Mouse (Mus musculus) heart, embryonic 10.5 days (tissue): ENCODE measurements around the gene Minos1. TPM values are rescaled to one million over a fixed set of nuclear protein-coding genes. Genes with fewer than 3 reads are reported as not detected.
A peak's percentile ranks its signal among the peaks of the same experiment; 100 is the strongest.

Experiments used
- DNase-seq: peaks from one replicate; pipeline ENCODE4 v3.0.0-alpha.2; 2017; ENCODE audit warnings: low spot score
- H3K27ac ChIP-seq: fragments of 300-500 bp; sonication (generic); 2 replicates; pipeline ENCODE4 v1.5.1; 2016; ENCODE audit warnings: mild to moderate bottlenecking
- H3K27me3 ChIP-seq: fragments of 300-500 bp; sonication (generic); 2 replicates; pipeline ENCODE4 v1.6.1; 2016; ENCODE audit warnings: mild to moderate bottlenecking; ENCODE audit not compliant: poor library complexity, insufficient read depth, severe bottlenecking
- H3K36me3 ChIP-seq: fragments of 300-500 bp; sonication (generic); 2 replicates; pipeline ENCODE4 v1.6.1; 2016; ENCODE audit warnings: mild to moderate bottlenecking, moderate library complexity
- H3K4me1 ChIP-seq: fragments of 300-500 bp; sonication (generic); 2 replicates; pipeline ENCODE4 v1.6.1; 2016; ENCODE audit warnings: mild to moderate bottlenecking
- H3K4me3 ChIP-seq: fragments of 300-500 bp; sonication (generic); 2 replicates; pipeline ENCODE4 v1.5.1; 2016; ENCODE audit warnings: mild to moderate bottlenecking, moderate library complexity
- H3K9me3 ChIP-seq: fragments of 300-500 bp; sonication (generic); 2 replicates; pipeline ENCODE4 v1.6.1; 2016; ENCODE audit warnings: mild to moderate bottlenecking, moderate library complexity
- WGBS: fragments of 180-500 bp; shearing (Covaris S2); methylation state at CpG from one replicate; pipeline ENCODE4 v1.1.7; 2016; 5-methylcytosine and 5-hydroxymethylcytosine counted together
- polyA plus RNA-seq: library from polyadenylated mRNA; unstranded; fragments of >200 nt; fragmentation: Nextera tagmentation; extraction: Ambion mirVana; gene quantifications from 2 replicates; pipeline ENCODE4 v1.2.1, GENCODE M21; 2016

Gene Minos1
- polyA plus RNA-seq: 532 and 637 TPM in 2 replicates

DNA sequence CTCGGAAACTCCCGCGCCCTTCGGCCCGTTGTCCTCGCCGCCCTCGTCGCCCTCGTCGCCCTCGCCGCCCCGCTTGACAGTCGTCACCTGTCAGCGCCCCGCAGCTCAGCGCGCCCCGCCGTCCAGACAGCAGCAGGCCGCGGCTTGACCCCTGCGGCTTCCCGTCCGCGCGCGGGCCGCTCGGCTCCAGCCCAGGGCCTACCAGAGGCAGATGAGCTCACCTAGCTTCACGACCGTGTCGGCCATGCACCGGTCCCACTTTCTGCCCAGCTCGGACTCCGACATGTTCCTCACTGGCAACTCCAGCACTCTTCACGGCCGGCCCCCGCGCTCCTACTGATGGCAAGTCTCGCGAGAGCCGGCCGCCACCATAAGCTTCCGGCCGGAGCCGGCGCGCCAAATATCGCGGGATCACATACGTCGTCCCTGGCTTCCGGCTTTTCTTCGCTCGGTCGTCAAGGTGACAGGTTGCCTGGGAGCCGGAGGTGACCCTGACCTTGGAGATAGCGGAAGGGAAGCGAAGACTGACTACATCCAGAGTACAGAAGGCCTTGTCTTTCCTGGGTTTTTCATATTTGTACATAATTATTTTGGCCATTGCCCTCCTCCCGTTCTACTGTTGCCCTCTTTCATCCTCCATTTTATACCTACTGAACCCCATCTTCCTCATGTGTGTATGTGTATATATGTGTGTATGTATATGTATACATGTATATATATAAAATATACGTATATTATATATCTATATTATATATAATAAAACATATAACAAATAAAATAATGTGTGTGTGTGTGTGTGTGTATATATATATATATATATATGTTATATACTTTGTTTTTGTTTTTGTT is at the start of gene Minos1:
Gene Minos1 (minus strand): TSS at position 413 of the 849 bp plus-strand sequence.
- no peaks in the 10 kb centered on the region for H3K9me3 ChIP-seq
- WGBS: under 1% methylated on average over 63 of the region's 63 CpGs

DNA sequence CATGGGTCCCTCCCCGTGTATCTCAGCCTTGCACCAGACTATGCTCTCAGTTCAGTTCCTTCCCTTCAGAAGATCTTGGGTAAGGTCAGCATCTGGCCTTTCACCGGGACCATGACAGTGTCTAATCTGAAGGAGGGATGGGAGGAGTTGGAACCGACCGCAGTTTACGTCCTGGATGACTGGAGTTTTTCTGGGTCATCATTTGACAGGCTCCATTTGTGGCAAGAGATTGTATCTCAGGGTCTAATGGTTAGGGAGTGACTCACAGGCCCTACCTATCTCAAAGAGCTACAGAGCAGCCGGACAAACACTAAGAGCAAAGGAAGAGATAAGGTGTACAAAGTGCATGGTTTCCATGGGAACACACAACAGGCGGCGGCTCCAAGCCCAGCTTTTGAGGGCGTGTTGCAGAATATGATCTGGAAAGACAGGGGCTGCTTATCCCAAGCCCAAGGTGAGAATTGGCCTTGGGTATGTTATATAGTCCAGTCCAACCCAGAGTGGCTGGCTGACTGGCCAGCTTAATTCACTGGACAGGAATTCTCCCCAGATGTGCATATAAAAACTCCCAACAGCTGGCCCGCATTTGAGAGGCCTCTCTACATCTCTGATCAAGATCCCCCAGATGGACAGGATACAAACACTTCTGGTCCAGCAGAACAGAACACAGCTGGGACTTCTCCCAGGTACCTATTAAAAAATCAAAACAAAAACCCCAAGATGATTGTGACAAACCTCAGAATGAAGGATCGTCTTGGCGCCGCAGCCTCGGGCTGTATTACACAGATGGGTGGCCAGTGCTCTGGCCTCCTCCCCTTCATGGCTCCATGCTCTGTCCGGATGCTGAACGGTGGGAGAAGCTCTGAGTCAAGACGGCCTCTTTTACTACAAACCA is 49.1 kb upstream of the Minos1 start:
- Histone ChIP-seq H3K9me3 (0 out of 2 replicates have a peak, but pooled peaks cover 3% of the 10 kb centered on the region), H3K27ac (0 out of 2 replicates have a peak overlapping the region, but pooled peaks have one; percentile 19), H3K27me3 (0 out of 2 replicates have a peak, but pooled peaks cover 2% of the 10 kb centered on the region), H3K4me3 (no peak overlapping the region), H3K4me1 (peaks cover 13% of the 10 kb centered on the region), H3K36me3 (no peaks in the 10 kb centered on the region)
- peak; percentile 79 for DNase-seq
- WGBS: 52% methylated on average over 17 of the region's 17 CpGs

More for the DNA sequence above, at the start of gene Minos1:
- Histone ChIP-seq H3K36me3 (peaks cover 8% of the 10 kb centered on the region), H3K27ac (peak within 1 kb of the TSS; percentile 95), H3K4me3 (peak within 1 kb of the TSS; percentile 90), H3K4me1 (peaks cover 20% of the 10 kb centered on the region), H3K27me3 (no peaks in the 10 kb centered on the region)
- peak; percentile 98 for DNase-seq

DNA sequence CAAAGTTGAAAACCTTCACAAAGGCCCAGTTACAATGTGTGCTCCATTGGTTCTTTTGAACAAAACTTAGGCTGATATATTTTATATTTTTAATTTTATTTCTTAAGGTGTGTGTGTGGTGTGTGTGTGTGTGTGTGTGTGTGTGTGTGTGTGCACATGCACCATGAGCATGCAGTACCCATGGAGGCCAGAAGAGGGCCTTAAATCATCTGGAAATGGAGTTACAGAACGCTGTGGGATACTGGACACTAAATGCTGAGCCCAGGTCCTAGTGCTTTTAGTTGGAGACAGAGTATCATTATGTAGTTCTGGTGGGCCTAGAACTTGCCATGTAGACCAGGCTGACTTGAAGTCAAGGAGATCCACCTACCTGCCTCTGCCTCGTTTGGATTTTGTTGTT is 48.3 kb upstream of the Minos1 start:
- Histone ChIP-seq H3K36me3 (no peaks in the 10 kb centered on the region), H3K4me3 (no peak overlapping the region), H3K27me3 (0 out of 2 replicates have a peak, but pooled peaks cover 5% of the 10 kb centered on the region), H3K27ac (0 out of 2 replicates have a peak overlapping the region, but pooled peaks have one; percentile 19), H3K9me3 (0 out of 2 replicates have a peak, but pooled peaks cover 3% of the 10 kb centered on the region), H3K4me1 (peaks cover 13% of the 10 kb centered on the region)
- no peak for DNase-seq
- WGBS: 77% methylated on average over 2 of the region's 2 CpGs

DNA sequence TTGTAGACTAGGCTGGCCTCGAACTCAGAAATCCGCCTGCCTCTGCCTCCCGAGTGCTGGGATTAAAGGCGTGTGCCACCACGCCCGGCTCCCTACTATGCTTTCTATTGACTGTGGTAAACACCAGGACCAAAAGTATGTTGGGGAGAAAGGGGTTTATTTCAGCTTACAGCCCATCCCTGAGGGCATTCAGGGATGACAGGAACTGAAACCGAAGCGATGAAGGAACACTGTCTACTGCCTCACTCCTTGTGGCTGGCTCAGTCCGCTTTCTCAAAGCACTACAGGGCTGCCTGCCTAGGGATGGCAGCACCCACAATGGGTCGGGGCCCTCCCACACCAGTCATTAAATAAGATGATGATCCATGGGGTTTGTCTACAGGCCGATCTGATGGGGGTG is 47.5 kb upstream of the Minos1 start:
- no peak for DNase-seq
- Histone ChIP-seq H3K27ac (no peak overlapping the region), H3K27me3 (0 out of 2 replicates have a peak, but pooled peaks cover 5% of the 10 kb centered on the region), H3K4me1 (peaks cover 13% of the 10 kb centered on the region), H3K36me3 (no peaks in the 10 kb centered on the region), H3K4me3 (no peak overlapping the region), H3K9me3 (0 out of 2 replicates have a peak, but pooled peaks cover 3% of the 10 kb centered on the region)
- WGBS: 93% methylated on average over 11 of the region's 11 CpGs

DNA sequence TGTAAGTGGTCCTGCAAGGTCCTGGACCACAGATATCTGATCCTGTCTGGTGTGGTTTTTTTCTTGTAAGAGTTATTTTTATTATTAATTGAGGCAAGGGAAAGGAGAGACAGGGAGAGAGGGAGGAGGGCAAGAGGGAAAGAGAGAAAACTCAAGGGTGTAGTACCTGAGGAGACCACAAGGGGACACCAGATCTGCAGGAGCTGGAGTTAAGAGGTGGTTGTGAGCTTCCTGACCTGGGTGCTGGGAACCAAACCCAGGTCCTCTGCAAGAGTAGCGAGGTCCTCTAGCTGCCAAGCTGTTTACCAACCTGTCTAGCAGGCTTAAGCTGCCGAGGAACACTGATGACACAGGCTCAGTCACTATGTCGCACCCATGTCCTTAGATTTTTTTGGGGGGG is 47.0 kb upstream of the Minos1 start:
- H3K27ac ChIP-seq: no peak overlapping the region
- no peak for DNase-seq
- H3K4me3 ChIP-seq: no peak overlapping the region
- peaks cover 13% of the 10 kb centered on the region for H3K4me1 ChIP-seq
- 90% methylated on average over 3 of the region's 3 CpGs for WGBS
- H3K27me3 ChIP-seq: 0 out of 2 replicates have a peak, but pooled peaks cover 5% of the 10 kb centered on the region
- no peaks in the 10 kb centered on the region for H3K36me3 ChIP-seq
- 0 out of 2 replicates have a peak, but pooled peaks cover 3% of the 10 kb centered on the region for H3K9me3 ChIP-seq

DNA sequence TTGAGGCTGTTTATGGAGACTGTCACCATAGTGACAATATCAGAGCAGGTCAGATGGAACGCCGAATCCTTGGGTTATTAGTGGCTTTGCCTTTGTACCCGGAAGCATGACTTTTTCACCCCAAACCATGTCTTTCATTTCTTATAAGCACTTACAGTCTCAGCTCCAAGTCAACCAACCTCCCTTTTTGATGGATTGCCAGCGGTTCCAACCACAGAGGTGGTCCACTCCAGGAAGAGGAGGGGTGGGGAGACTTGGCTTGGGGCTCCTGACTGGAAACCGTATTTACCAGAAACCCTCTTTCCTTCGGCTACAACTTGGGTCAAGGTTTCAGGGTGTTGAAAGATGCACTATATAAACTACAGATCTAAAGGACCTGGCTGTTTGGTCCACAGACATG is 45.1 kb upstream of the Minos1 start:
- Histone ChIP-seq H3K4me1 (peaks cover 13% of the 10 kb centered on the region), H3K36me3 (no peaks in the 10 kb centered on the region), H3K27me3 (0 out of 2 replicates have a peak, but pooled peaks cover 5% of the 10 kb centered on the region), H3K4me3 (no peak overlapping the region), H3K9me3 (0 out of 2 replicates have a peak, but pooled peaks cover 3% of the 10 kb centered on the region), H3K27ac (no peak overlapping the region)
- DNase-seq: no peak
- WGBS: 70% methylated on average over 6 of the region's 6 CpGs

DNA sequence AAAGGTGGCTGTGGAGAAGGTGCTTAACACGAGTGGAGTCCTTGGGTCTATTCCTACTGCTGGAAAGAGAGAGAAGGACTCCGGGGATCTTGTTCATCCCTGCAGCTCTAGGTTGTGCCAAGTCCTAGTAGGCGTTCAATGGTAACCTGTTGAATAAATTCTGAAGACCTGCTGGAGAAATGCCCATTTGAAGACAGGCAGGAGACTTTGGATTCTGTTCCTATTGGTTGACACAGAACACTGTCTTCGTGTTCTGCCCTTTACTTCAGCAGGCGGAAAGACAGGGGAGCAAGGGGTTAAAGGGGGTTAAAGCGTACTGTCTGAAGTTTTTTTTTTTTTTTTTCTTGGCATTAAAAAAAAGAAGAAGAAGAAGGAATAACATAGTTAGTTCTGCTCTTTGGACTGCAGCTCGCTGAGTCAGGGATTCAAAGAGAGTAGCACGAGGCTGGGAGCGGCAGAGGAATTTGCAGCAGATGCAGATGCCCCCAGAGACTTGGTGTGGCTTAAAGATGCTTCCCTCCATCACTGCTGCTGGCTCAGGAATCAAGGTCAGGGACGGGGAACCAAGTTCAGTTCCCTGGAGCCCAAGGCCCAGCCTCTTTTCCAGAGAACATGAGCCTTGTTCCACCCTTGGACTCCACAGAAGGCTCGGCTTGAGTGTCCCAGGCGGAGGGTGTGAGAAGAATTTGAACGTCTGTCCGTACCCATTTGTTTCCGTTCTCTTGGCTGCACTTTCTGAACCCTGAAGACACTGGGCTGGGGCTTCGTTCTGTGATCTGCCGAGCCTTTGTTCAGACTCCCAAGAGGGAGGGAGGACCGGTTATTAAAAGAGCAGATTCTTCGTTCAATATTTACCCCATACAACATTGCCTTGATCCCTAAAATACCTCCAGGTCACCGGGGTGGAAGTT is 44.4 kb upstream of the Minos1 start:
- no peak overlapping the region for H3K4me3 ChIP-seq
- no peak overlapping the region for H3K27ac ChIP-seq
- 64% methylated on average over 20 of the region's 20 CpGs for WGBS
- H3K9me3 ChIP-seq: 0 out of 2 replicates have a peak, but pooled peaks cover 3% of the 10 kb centered on the region
- H3K36me3 ChIP-seq: no peaks in the 10 kb centered on the region
- H3K27me3 ChIP-seq: 0 out of 2 replicates have a peak, but pooled peaks cover 5% of the 10 kb centered on the region
- H3K4me1 ChIP-seq: peaks cover 11% of the 10 kb centered on the region
- no peak for DNase-seq

DNA sequence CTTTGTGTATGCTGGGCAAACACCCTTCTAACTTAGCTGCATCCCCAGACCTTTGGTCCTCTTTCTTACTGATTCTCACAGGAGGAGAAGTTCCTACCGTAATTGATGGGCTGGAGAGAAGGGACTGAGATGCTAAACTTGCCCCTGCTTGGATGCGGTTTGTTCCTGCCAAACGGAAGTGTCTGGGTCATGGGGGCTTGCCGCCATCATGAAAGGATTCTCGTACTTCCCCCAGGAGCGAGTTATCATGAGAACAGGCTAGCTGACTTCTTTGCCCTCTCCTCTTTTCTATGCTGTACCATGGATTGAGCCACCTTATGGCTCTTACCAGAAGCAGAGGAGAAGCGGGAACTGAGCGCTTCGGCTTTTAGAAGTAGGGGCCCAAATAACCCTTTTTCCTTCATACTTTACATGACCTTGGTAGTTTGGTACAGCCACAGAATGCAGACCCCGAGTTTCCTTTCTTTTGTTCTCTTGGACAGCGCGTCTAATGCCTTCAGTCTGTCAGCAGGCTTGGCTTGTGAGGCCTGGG is 38.9 kb upstream of the Minos1 start:
- Histone ChIP-seq H3K4me3 (no peak overlapping the region), H3K4me1 (peaks cover 12% of the 10 kb centered on the region), H3K9me3 (no peaks in the 10 kb centered on the region), H3K27ac (no peak overlapping the region), H3K27me3 (peaks cover 6% of the 10 kb centered on the region), H3K36me3 (no peaks in the 10 kb centered on the region)
- 76% methylated on average over 12 of the region's 12 CpGs for WGBS
- DNase-seq: no peak

DNA sequence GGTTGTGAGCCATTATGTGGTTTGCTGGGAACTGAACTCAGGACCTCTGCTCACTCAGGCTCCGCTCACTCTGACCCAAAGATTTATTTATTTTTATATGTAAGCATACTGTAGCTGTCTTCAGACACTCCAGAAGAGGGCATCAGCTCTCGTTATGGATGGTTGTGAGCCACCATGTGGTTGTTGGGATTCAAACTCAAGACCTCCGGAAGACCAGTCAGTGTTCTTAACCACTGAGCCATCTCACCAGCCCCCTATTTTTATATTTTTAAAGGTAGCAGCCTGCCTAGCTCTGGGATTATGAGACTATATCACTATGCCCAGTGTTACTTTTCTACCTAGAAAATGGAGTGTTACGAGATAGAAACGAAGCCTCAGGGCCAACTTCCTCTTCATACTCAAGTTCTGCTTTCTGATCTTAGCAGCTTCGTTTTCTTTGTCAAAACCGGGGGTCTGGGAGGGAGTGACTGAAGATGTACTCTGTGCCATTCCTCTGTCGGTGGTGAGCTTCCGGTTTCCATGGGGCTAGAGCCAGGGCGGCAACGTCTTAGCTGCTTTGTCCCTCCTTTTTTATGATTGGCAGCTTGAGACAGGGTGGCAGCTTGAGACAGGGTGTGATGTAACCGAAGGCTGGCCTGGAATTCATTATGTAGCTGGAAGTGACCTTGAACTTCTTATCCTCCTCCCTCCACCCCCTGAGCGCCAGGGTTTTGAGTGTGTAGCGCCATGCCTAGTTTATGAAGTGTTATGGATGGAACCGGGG is 38.3 kb upstream of the Minos1 start:
- no peak overlapping the region for H3K4me3 ChIP-seq
- no peaks in the 10 kb centered on the region for H3K36me3 ChIP-seq
- peaks cover 12% of the 10 kb centered on the region for H3K4me1 ChIP-seq
- H3K27ac ChIP-seq: no peak overlapping the region
- no peaks in the 10 kb centered on the region for H3K9me3 ChIP-seq
- no peak for DNase-seq
- H3K27me3 ChIP-seq: peaks cover 6% of the 10 kb centered on the region
- 81% methylated on average over 15 of the region's 15 CpGs for WGBS

DNA sequence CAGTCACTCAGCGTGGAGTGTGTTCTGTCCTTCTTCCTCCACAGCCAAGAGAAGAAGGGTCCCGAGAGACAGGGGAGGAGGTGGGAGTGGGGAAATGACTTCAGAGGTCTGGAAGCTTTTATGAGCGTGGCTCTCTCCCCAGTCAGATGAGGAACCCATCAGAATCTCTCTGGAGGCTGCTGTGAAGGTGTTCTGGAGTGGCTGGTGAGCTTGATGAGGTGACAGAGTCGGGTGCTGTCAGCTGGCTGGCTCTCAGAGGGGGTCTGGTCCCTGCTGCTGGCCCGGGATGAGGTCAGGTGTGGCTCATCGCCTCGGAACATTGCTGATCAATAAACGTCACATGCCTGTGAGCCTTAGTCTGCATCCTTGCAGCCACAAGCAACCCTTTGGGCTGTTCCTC is 36.2 kb upstream of the Minos1 start:
- WGBS: 55% methylated on average over 8 of the region's 8 CpGs
- peaks cover 12% of the 10 kb centered on the region for H3K4me1 ChIP-seq
- H3K27me3 ChIP-seq: peaks cover 6% of the 10 kb centered on the region
- DNase-seq: no peak
- H3K27ac ChIP-seq: 0 out of 2 replicates have a peak overlapping the region, but pooled peaks have one; percentile 13
- H3K9me3 ChIP-seq: no peaks in the 10 kb centered on the region
- no peaks in the 10 kb centered on the region for H3K36me3 ChIP-seq
- H3K4me3 ChIP-seq: no peak overlapping the region

DNA sequence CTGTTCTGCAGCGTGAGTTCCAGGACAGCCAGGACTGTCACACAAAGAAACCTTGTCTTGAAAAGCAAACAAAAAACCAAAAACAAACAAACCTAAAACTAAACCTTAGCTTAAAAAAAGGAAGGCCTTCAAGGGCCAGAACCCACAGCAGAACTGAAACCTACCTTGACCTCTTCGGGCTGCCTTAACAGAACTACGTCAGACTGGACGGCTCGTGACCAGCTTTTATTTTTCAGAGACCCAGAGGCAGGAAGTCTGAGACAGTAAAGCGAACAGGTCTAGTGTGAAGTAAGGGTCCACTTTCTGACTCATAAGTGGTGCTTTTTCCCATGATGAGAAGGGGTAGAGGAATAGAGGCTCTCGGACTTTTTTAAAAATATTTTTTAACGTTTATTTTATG is 35.3 kb upstream of the Minos1 start:
- no peak overlapping the region for H3K4me3 ChIP-seq
- no peak for DNase-seq
- 83% methylated on average over 8 of the region's 8 CpGs for WGBS
- H3K27ac ChIP-seq: no peak overlapping the region
- H3K36me3 ChIP-seq: no peaks in the 10 kb centered on the region
- H3K4me1 ChIP-seq: peaks cover 12% of the 10 kb centered on the region
- no peaks in the 10 kb centered on the region for H3K9me3 ChIP-seq
- peaks cover 6% of the 10 kb centered on the region for H3K27me3 ChIP-seq
